Mouse (Mus musculus): ENCODE measurements around the gene 2310057M21Rik. TPM values are rescaled to one million over a fixed set of nuclear protein-coding genes. Genes with fewer than 3 reads are reported as not detected.
"Not testable (repeated sequence)": the region's sequence is repeated elsewhere in the genome, so short reads cannot be mapped to it uniquely, and the experiment has no call there.

2310057M21Rik gene
- polyA plus RNA-seq (2011; ENCODE audit: insufficient read depth, insufficient read length, low replicate concordance, missing spikeins): 2.5 and 5.8 TPM in 2 replicates

DNA sequence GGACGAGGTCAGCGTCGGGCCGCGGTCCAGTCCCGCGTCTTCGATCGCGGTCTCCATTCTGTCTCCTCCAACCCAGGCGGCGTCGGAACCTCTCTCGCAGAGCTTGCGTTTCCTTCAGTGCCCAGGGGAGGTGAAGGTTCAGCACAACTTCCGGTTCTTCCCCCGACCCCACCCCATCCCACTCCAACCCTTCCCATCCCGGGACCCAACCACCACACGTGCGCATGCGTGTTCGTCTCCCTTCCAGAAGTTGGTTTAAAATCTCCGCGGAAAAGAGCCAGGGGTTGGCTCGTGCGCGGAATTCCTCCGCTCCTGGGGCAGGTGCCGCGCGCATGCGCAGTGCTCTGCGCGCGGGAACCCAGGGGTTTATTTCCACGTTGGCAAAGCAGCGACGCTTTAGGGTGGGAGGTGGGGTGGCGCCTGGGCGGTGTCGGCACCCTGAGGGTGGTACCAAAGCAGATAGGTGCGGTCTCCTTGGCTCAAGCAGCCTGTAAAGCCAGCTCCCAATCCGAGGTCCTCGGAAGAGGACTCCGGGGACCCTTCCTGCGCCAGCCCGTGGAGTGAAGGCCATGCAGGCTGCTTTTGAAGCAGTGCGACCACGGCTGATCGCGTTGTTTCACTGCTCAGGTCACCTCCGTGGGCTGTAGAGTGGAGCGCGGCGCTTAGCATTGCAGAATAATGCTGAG lies at the start of gene 2310057M21Rik:
Gene 2310057M21Rik, minus strand, starts transcription at position 145 of the 686 bp plus-strand sequence.
- peak; percentile 43; the same call in 1 of the 2 replicates for TF ChIP-seq POLR2A (IDR thresholded peaks at IDR 0.05; ENCODE audit: borderline replicate concordance, control insufficient read depth, low read depth, low read length)
- no peak for TF ChIP-seq CTCF (IDR thresholded peaks at IDR 0.05; ENCODE audit: control insufficient read depth, insufficient read depth, low read length)
- WGBS: under 1% methylated on average over 55 of the region's 55 CpGs
- Histone ChIP-seq H3K4me3 (replicated peaks; ENCODE audit: control insufficient read depth, low read depth, low read length) (peak within 1 kb of the TSS; percentile 100), H3K4me1 (ENCODE audit: control insufficient read depth, insufficient read depth, low read length) (no peaks in the 10 kb centered on the region), H3K27ac (ENCODE audit: control insufficient read depth, insufficient read depth, low read depth, low read length, poor library complexity) (peak within 1 kb of the TSS; percentile 94)

DNA sequence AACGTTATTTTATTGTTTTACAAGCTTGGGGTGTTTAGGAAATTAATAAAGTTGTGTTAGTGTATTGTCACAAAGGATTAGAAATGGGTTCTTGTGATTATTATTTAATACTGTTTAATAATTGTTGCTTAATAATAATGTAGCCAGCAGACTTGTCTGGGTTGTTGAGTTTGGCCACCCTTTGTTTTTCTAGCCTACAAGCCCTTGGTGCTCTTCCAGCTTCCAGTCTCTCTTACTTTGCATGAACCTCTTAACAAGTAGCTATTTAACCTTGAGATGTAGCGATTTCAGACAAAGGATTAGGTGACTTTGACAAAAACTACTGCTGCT lies 49.3 kb upstream of the 2310057M21Rik start:
- H3K4me1 ChIP-seq (ENCODE audit: control insufficient read depth, insufficient read depth, low read length): no peaks in the 10 kb centered on the region; the same call in 1 of the 2 replicates
- no peak overlapping the region for H3K4me3 ChIP-seq (replicated peaks; ENCODE audit: control insufficient read depth, low read depth, low read length)
- no peak for TF ChIP-seq POLR2A (IDR thresholded peaks at IDR 0.05; ENCODE audit: borderline replicate concordance, control insufficient read depth, low read depth, low read length)
- no peak for TF ChIP-seq CTCF (IDR thresholded peaks at IDR 0.05; ENCODE audit: control insufficient read depth, insufficient read depth, low read length)
- WGBS: 64% methylated on average over 2 of the region's 2 CpGs
- H3K27ac ChIP-seq (ENCODE audit: control insufficient read depth, insufficient read depth, low read depth, low read length, poor library complexity): no peak overlapping the region

GRCm38 (mm10) chr7:131411221-131411940 lies 48.8 kb upstream of the 2310057M21Rik start:
- H3K4me3 ChIP-seq (replicated peaks; ENCODE audit: control insufficient read depth, low read depth, low read length): peak overlapping the region; percentile 22
- H3K27ac ChIP-seq (ENCODE audit: control insufficient read depth, insufficient read depth, low read depth, low read length, poor library complexity): no peak overlapping the region
- 39% methylated on average over 10 of the region's 10 CpGs for WGBS
- H3K4me1 ChIP-seq (ENCODE audit: control insufficient read depth, insufficient read depth, low read length): no peaks in the 10 kb centered on the region; the same call in 1 of the 2 replicates
- TF ChIP-seq POLR2A (IDR thresholded peaks at IDR 0.05; ENCODE audit: borderline replicate concordance, control insufficient read depth, low read depth, low read length) (no peak), CTCF (IDR thresholded peaks at IDR 0.05; ENCODE audit: control insufficient read depth, insufficient read depth, low read length) (no peak)

GRCm38 (mm10) chr7:131410416-131411058 lies 48.0 kb upstream of the 2310057M21Rik start, which contains the start of the genes Ikzf5 and Acadsb:
Gene Ikzf5 (minus strand): TSS chr7:131410521.
Gene Acadsb (plus strand): TSS chr7:131410601.
- Histone ChIP-seq H3K4me1 (ENCODE audit: control insufficient read depth, insufficient read depth, low read length) (no peaks in the 10 kb centered on the region; the same call in 1 of the 2 replicates), H3K4me3 (replicated peaks; ENCODE audit: control insufficient read depth, low read depth, low read length) (peak within 1 kb of the TSS; percentile 77), H3K27ac (ENCODE audit: control insufficient read depth, insufficient read depth, low read depth, low read length, poor library complexity) (peak within 1 kb of the TSS; percentile 76)
- peak; percentile 74; the same call in 1 of the 2 replicates for TF ChIP-seq POLR2A (IDR thresholded peaks at IDR 0.05; ENCODE audit: borderline replicate concordance, control insufficient read depth, low read depth, low read length)
- no peak for TF ChIP-seq CTCF (IDR thresholded peaks at IDR 0.05; ENCODE audit: control insufficient read depth, insufficient read depth, low read length)
- WGBS: under 1% methylated on average over 42 of the region's 42 CpGs

DNA sequence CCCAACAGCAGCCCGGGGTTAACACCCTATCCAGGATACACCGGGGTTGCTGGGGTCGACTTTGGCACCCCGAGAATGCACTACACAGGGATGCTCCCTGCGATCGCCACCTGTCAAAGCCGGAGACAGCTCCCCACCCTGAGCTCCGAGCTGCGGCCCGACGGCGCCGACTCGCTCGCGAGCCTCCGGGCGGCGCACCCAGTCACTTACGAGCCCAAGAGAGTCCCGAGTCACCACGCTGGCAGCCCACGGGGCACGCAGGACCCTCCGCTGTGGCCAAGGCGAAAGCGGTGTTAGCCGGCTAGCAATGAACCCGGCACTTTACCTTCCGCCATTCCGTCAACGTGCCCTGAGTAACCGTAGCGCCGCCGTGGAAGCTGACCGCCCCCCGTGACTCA lies 47.4 kb upstream of the 2310057M21Rik start:
- TF ChIP-seq CTCF (IDR thresholded peaks at IDR 0.05; ENCODE audit: control insufficient read depth, insufficient read depth, low read length) (no peak), POLR2A (IDR thresholded peaks at IDR 0.05; ENCODE audit: borderline replicate concordance, control insufficient read depth, low read depth, low read length) (no peak)
- Histone ChIP-seq H3K4me3 (replicated peaks; ENCODE audit: control insufficient read depth, low read depth, low read length) (peak overlapping the region; percentile 77), H3K4me1 (ENCODE audit: control insufficient read depth, insufficient read depth, low read length) (no peaks in the 10 kb centered on the region; the same call in 1 of the 2 replicates), H3K27ac (ENCODE audit: control insufficient read depth, insufficient read depth, low read depth, low read length, poor library complexity) (peak overlapping the region; percentile 76)
- under 1% methylated on average over 38 of the region's 38 CpGs for WGBS

GRCm38 (mm10) chr7:131409321-131409987 lies 46.9 kb upstream of the 2310057M21Rik start:
- Histone ChIP-seq H3K4me1 (ENCODE audit: control insufficient read depth, insufficient read depth, low read length) (no peaks in the 10 kb centered on the region; the same call in 1 of the 2 replicates), H3K27ac (ENCODE audit: control insufficient read depth, insufficient read depth, low read depth, low read length, poor library complexity) (peak overlapping the region; percentile 76; the same call in 1 of the 2 replicates), H3K4me3 (replicated peaks; ENCODE audit: control insufficient read depth, low read depth, low read length) (peak overlapping the region; percentile 77)
- TF ChIP-seq CTCF (IDR thresholded peaks at IDR 0.05; ENCODE audit: control insufficient read depth, insufficient read depth, low read length): no peak
- no peak for TF ChIP-seq POLR2A (IDR thresholded peaks at IDR 0.05; ENCODE audit: borderline replicate concordance, control insufficient read depth, low read depth, low read length)
- 7% methylated on average over 16 of the region's 16 CpGs for WGBS

GRCm38 (mm10) chr7:131391761-131392160 lies 29.2 kb upstream of the 2310057M21Rik start:
- not testable (repeated sequence) for H3K4me1 ChIP-seq (ENCODE audit: control insufficient read depth, insufficient read depth, low read length); H3K27ac ChIP-seq (ENCODE audit: control insufficient read depth, insufficient read depth, low read depth, low read length, poor library complexity); H3K4me3 ChIP-seq (replicated peaks; ENCODE audit: control insufficient read depth, low read depth, low read length)
- WGBS: 90% methylated on average over 7 of the region's 7 CpGs

Measured in bone marrow, adult 2 months (tissue).